Mouse (Mus musculus): ENCODE data around the gene Plod1.

Plod1 gene

DNA sequence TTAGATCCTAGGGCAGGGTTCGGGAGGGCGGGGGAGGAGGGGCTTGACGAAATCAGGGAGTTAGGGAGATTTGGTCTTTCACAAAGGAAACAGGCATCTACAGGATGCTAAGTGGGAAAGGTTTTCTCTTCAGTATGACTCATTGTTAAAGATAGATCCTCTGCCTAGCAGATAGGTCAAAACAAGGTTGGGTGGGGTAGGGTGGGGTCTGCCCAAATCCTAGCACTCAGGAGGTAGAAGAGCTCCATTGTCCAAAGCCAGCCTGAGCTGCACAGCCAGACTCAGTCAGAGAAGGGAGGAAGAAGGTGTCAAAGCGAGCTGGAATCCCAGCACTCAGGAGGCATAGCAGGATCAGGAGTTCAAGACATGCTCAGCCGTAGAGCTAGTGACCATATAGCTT, 919 bp upstream of the Plod1 start:
- no peak for DNase-seq

DNA sequence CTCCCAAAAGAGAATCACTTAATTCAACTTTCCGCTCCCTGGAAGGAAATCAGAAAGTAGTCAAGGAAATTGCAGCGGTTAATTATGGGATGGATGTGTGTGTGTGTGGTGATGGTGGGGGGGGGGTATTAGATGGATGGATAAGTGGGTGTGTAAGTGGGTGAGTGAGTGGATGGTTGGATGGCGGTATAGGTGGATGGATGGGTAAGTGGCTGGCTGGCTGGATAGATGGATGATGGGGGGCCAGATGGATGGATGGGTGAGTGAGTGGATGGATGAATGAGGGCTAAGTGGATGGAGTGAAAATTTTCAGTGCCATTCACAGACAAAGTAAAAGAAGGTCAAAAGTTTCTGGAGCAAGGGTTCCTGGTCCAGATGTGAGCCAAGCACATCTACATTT, 454 bp upstream of the Plod1 start:
- DNase-seq, result no peak

DNA sequence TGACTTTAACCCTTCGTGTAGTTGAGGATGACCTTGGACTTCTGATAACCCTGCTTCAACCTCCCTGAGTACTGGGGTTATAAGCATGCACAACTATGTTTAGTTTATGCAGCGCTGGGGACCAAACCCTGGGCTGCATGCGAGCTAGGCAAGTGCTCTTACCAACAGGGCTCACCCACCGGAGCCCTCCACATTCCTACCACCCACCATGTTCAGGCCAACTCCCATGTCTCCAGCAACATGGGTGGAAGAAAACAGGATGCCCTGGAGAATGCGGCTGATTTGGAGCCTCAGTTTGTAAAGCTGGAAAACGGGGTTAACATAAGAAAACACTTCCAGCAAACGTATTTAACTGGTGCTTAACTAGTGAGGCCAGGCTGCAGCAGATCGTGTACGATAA, 663 bp downstream of the Plod1 start:
- DNase-seq, result no peak

DNA sequence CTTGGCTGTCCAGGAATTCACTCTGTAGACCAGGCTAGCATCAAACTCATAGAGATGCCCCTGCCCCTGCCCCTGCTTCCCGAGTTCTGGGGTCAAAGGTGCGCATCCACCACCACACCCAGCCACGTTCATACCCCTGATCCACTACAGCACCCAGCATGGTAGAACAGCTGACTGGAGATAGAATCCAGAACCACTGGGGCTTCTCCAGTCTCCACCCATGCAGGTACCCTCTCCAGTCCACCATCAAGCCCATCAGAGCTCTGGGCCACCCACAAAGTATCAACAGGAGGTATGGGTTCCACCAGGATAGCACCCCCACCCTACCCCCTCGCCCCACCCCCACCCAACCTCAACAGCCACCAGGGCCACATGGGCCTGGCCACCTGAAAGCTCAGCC, 2.0 kb downstream of the Plod1 start:
- DNase-seq, result no peak

DNA sequence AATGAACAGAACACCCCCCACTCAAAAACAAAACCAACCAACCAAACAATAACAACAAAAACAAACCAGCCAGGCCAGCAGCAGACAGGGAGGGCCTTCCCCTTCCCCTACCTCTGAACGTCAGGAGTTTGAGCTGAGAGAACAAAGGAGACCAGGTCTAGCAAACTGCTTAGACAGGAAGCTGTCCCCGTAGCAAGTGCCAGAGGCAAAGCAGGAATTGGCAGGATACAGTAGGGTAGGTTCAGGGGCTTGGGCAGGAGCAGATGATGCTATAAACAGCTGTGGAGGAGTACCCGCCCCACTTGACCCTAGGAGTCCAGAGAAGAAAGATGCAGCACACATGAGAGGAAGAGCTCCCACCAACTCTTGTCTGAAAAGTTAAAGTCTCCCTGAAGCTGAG, 2.4 kb downstream of the Plod1 start:
- DNase-seq, result no peak

DNA sequence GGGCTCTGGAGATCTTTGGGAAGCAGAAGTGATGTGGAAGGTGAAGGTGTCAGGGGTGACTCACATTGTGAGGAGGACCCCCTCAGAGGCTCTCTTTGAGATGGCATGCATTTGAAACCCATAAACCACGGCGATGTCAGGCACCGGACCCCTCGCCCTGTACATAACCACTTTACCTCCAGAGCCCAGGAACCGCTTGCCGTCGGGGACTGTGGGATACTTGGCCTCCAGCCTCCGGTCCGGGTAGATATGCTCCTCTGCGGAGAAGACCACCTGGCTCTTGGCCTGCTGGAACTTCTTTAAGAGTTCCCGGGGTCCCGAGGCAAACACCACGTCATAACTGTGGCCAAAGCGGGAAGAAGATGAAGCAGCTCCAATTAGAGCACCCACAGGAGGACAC, 5.6 kb downstream of the Plod1 start:
- DNase-seq, result no peak

DNA sequence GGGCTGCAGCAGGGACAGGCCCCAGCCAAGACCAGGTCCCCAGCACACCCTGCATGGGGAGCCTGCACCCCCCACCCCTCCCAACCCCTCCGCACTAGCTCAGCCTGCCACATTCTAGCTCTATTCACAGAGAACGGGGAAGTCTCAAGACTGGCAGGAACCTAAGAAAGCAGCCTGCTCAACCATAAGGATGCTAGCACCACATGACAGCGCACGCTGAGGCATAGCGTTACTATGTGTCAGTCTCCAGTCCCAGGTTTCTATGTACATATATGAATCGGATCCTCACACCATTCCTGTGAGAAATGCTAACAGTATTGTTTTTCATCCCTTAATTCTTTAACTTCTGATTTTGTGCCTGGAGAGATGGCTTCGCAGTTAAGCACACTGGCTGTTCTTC, 8.0 kb downstream of the Plod1 start:
- DNase-seq, result no peak

DNA sequence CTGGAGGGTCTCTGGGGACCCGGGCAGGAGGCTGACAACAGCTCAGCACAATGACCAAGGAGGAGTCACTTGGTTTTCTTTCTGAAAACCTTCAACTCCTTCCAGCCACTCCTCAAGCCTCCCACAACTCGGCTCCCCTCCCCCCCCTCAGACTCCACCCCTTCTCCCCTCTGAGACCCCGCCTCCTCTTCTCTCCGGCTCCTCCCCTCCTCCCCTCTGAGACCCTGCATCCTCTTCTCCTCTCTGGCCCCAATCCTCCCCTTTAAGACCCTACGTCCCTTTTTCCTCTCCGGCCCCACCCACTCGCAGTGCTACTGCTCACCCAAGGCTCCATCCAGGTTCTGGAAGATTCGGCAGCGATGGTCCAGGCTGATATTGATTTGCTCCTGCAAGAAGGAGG, 8.4 kb downstream of the Plod1 start:
- no peak for DNase-seq

DNA sequence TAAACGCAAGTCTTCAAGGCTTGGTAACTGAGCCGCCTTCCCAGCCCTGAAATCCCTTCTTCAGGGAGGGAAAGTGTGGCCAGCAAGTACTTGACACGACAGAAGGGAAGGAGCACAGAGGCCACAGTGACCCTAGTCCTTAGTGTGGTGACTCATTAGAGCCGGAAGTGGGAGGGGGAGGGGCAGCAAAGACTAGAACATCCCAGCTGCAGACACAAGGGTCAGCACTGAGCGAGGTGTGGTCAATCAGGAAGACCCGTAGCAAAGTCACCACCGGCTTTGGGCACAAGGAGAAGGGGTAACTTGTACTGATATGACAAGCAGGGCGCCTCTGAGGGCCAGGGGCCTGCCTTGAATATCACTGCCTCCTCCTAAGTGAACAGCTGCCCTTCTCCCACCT, 8.9 kb downstream of the Plod1 start:
- no peak for DNase-seq

DNA sequence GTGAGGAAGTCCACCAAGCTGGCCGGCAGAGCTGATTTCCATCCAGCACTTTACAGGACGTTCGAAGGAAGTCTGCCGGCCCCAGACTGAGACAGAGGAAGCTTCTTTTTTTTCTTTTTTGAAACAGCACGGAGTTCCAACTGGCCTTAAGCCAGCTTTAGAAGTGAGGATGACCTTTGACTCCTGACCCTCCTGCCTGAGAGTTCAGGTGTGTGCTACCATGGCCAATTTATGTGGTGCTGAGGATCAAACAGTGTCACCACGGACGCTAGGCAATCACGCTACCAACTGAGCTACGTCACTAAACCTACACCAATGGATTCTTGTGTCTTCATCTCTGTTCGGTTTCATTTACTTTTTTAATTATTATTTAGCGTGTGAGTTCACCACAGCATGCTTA, 14.2 kb downstream of the Plod1 start:
- DNase-seq, result no peak

DNA sequence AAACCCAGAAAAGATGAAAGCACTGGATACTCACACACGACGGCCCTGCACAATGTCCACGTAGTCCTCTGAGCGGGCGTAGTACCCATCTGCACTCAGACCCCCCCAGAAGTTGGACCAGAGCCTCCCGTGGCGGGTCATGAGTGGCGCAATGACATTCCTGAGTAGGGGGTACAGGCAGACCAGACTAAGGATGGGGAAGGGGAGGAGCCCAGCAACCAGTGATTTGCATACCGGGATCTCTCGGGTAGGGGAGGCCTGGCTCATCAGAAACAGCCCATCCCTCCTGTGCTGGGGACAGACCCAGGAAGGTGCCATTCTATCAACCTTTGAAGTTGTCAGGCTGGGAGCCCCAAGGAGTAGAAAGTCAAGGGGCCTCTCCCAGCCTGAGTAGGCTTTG, 15.6 kb downstream of the Plod1 start:
- DNase-seq, result no peak

DNA sequence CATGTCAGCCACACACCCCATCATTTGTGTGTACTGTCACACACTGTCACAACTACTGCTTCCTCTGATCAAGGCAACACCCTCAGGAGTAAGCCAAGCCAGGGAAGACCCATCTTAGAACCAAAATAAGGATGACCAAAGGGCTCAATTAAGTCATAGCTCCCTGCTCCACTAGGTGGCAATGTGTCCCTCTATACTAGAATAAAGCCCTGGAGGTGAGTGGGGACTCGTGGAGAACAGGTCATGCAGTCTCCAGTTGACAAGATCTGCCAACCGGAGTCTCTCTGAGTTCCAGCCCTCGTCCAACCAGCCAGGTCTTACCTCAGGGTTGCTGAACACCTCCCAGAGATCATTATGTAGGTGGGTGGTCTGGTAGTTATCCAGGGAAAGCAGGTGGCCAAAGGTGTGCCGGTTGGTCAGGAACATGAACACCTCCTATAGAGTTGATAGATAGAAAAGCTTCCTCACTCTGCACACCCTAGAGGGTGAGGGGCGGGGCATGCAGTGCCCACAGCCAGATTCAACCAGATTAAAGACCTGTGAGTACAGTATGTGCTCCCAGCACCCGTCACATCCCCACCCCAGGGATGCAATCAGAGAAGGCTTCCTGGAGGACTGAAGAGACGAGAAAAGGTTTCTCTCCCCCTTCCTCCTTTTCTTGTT, 18.0 kb downstream of the Plod1 start:
- DNase-seq, result peak; percentile 40

DNA sequence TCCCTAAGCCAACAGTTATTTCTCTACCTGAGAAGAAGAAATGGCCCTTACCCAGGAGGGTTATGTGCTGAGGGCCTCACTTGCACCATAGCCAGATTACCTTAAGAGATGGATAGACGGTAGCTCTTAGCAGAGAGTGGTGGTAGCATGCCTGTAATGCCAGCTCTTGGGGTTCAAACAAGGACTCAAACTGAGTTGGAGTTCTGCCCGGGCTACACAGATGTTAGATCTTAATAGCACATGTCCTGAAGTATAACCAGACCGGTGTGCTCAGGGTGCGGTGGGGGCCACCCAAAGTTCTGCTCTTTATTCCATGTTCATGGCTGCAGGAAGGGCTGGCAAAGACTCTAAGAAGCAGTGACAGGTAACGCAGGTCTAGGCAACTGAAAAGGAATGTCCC, 27.1 kb downstream of the Plod1 start:
- no peak for DNase-seq

DNA sequence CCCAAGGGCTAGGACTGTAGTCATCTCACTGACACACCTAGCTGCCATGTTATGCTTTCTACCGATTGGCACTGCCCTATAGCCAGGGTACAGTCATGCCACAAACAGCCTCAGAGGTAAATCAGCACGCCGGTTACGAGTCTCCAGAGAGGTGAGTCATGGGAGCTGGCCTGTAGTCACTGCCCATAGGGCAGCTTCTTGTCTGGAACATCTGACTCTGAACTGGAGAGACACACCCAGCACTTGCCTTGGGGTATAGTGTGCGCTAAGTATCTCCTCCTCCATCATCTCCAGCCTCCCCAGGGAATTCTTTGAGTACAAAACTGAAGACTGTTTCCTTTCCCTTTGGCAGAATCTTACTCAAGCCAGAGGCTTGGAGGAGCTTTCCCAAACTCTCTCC, 30.3 kb downstream of the Plod1 start:
- no peak for DNase-seq

DNA sequence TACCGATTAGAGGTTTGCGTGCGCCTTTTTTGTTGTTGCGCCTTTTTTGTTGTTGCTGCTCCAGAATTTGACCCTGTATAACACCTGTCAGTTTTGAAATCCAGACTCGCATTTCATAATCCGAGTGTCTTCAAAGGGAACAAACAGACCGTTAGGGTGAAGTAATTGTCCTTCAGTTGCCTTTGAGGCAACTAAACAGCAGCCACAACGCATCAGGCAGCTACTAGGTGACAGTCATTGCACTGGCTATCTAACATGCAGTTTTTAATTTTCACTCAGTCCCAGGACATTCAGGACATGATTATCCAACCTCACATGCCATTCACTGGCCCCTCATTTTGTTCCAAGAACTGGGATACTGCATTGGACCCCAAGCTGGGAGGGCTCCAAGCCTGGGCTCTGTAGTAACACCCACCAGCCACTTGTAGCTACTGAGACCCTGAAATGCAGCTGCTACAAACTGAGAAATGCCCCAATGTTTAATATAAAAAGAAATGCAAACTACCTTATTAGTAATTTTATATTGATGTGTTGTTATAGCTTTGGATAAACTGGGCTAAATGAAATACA, 31.4 kb downstream of the Plod1 start:
- DNase-seq, result peak; percentile 20

DNA sequence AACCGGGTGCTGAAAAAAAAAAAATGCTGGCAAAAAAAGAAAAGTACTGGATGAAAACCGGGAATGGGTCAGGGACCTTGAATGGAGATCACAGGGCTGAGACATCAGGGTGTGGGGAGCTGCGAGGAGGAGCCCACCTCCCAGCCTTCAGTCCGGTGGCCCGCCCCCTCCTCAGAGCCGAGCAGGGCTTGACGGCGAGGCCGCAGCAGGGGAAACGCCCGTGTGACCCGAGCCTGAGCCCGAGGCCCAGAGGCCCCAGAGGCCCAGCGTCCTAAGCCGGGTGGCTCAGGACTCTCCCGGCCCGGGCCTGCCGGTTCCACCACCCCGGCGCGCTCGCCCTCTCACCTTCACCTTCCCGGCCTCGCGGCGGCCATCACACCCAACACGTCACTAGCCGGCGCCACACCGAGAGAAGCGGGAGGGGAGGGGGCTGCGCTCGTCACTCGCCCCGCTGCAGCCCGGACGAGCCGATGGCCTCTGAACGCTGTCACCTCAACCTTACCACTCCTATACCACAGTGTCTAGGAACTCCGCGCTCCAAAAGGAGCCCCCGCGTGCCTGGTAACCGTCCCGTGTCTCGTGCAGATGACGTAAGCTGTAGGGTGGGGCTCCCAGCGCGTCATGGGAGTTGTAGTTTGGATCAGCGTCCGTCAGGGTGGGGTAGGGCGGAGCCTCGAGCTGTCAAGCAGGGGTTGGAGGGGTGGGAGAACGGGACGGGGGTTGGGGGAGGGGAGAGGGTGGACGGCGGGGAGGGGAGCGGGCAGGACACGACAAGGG, 32.1 kb downstream of the Plod1 start, which contains the start of gene Mfn2:
Mfn2 (minus strand) TSS at position 392 of the 777 bp plus-strand sequence.
- peak; percentile 92 for DNase-seq

DNA sequence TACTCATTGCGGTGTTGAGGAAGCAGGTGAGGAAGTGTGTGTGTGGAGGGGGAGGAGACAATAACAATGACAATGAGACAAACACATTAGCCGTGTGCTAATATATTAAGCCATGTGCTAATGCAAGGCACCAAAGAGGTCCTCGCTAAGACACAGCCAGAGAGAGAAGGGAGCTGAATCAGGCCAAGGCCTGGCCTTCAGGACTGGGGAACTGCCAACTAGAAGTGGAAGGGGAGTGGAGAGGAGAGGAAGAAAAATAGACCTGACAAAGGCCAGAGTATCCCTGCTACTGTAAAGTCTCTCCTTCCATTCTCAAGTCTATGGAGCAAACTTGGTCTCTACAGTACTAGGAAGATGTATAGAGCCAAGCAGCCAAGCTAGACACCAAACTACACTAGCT, 33.0 kb downstream of the Plod1 start:
- no peak for DNase-seq

DNA sequence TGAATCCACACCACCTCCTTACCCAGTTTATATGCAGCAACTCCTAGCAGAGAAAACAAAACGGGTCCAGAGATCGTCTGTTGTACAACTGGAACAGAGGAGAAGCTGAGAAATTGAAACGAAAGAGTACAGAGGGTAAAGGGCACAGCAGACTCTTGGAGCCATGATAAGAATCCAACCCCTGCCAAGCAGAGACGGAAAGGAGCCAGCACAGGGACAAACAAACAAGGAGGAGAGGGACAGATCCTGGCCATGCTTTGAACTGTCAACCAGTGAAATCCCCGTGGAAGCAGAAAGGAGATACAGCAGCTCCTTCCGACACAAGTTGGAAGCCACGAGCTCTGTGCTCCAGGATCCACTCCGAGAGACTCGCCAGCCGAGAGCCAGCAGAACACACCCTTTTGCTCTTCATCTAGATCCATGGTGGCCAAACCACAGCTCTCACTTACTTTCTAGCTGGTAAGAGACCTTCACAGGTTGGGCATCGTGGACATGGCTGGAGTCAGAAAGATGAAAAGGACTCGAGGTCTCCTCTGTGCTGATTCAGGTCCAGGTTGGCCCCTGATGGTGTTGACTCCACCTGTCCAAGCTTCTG, 33.6 kb downstream of the Plod1 start:
- no peak for DNase-seq

DNA sequence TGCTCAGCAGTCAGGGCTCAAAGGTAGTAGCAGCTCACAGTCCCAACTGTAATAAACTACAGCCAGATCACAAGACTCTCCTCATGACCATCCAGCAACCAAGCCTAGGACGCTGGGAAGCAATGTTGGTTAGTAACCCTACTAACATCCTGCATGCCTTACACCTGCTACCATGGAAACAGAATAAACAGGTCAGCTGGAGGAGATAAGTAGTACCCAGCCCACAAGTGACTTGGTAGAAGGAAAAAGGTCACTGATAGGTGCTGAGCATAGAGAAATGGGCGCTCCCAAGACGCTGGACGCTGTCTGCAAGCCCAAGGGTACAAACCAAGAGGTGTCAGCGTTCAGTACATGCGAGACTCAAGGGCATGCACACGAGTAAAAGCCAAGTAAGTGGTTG, 36.1 kb downstream of the Plod1 start:
- no peak for DNase-seq

DNA sequence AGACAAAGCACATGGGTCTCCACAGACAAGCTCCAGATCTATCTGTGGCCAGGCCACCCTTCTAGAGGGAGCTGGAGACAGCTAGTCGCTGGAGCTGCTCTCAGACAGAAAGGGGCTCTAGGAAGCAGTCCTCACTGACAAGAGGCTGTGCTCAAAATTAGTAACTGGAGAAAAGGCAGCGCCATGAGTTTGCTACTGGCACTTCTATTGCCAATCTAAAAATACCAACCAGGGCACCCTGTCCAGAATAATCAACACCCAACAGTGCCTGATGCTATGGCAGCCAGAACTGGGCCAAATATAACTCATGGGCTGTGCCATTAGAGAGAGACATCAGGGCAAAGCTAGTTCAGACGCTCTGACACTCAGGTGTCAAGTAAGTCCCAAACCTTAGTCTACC, 39.2 kb downstream of the Plod1 start:
- DNase-seq, result no peak

DNA sequence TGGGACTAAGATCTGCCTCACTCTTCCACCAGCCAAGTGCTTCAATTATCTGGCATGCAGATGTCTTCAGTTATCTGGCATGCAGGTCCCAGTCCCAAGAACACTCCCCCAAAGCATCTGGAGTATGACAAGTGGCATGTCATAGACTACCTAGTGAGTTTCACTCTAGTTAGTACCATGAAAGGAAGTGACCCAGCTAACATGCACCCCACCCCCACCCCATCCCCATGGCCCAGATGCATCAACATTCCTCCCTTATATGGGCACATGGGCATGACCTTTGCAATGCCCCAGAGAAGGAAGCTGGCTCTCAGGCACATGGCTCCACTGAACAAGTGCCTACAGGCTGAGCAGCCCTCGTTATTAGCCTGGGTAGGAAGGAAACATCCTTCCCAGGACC, 40.2 kb downstream of the Plod1 start:
- DNase-seq, result no peak

DNA sequence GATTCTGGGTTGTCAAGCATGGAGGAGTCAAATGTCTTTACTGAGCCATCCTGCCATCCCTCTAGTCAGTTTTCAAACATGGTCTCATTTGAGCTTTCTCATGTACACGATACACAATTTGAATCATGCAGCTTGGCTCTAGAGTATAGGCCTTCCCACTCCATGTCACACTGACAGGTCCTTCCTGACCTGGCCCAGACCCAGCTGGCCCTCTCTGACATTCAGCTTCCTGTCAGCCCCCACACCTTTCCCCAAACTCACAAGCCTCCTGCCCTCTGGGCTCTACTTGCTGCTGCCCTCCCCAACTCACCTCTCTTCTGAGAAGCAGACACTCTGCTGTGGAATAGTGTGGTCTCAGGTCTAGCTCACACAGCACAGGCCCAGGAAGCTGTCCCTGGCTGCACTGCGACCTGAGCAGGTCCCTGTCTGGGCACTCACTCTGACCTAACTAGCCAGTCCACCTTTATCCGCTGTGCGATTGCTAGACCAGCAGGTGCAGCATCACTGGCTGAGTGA, 40.7 kb downstream of the Plod1 start:
- DNase-seq, result no peak

DNA sequence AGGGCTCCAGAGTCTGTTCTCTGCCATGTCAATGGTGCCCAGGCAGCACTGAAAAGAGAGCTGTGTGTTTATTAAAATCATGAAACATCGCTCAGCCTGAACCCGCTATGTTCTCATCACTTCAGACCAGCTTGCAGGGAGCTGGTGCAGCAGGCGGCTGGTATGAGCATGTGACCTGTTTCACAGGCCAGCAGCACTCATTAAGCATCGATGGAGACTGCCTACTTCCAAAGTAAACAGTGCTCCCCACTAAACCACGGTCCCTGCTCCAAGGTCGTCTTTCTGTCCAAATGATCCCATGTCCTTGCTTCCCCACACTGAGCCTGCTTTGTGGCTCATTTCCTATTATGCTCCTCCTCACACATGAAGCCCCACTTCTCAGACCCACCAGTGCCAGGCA, 46.2 kb downstream of the Plod1 start:
- DNase-seq, result no peak

DNA sequence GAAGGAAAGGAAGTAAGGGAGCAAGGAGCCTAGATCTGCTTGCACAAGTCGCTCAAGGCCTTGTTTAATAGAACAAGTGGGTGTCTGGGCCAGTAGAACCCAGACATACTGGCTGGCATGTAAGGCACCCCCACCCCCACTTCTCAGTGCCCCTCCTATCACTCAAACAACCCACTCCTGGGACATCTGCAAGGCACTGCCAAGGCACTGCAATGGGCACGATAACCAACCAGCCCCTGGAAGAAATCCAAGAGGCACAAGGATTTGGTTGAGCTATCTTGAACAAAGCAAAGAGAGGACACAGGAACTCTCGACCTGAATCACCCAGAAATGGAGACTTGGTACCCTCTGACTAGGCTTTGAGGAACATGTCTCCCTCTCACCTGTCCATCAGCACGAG, 48.3 kb downstream of the Plod1 start:
- DNase-seq, result no peak
